In genomic region chr1:165303209-165303608, GRCm38 (mm10) we compare ENCODE assay signal across 13 mouse cellular contexts. TPM values are rescaled to one million over a fixed set of nuclear protein-coding genes. Genes with fewer than 3 reads are reported as not detected.
DNase-seq lines count a peak whose midpoint lies in the region; ATAC-seq and TF ChIP-seq lines count a peak whose summit lies in the region.
"Had no signal": no experiment of that assay in that cellular context is flagged by ENCODE, and none has a peak within 500 bp of the region (broad histone marks: within the 10 kb centered on the region; RNA-seq: fewer than 3 reads in every experiment).

No protein-coding gene starts in this region.

- peaks cover 5% of the 10 kb centered on the region for H3K4me1 ChIP-seq in heart, embryonic 11.5 days (ENCODE audit: control insufficient read depth, insufficient read depth, low read length)
- H3K4me1 ChIP-seq in intestine, embryonic 14.5 days (replicated peaks; ENCODE audit: control insufficient read depth, insufficient read depth, low read length): no peaks in the 10 kb centered on the region
- H3K4me1 ChIP-seq in intestine, postnatal 0 days (replicated peaks; ENCODE audit: control insufficient read depth, insufficient read depth, low read length): no peaks in the 10 kb centered on the region
- H3K4me1 ChIP-seq in lung, embryonic 15.5 days: no peaks in the 10 kb centered on the region
- H3K4me1 ChIP-seq in stomach, embryonic 14.5 days (ENCODE audit: control insufficient read depth, insufficient read depth, low read length): peaks cover 4% of the 10 kb centered on the region; the same call in 1 of the 2 replicates

- 68% methylated on average over 6 of the region's 6 CpGs for WGBS in heart, embryonic 11.5 days (ENCODE audit: insufficient replicate concordance)
- 66% methylated on average over 6 of the region's 6 CpGs for WGBS in intestine, embryonic 14.5 days
- WGBS in intestine, postnatal 0 days: 71% methylated on average over 6 of the region's 6 CpGs
- WGBS in lung, embryonic 15.5 days: 60% methylated on average over 6 of the region's 6 CpGs
- WGBS in stomach, embryonic 14.5 days: 68% methylated on average over 6 of the region's 6 CpGs

- H3K4me2 ChIP-seq in heart, embryonic 11.5 days: no peak overlapping the region
- H3K4me2 ChIP-seq in intestine, embryonic 14.5 days (ENCODE audit: low read length): no peak overlapping the region
- no peak overlapping the region for H3K4me2 ChIP-seq in intestine, postnatal 0 days (replicated peaks; ENCODE audit: low read depth)
- no peak overlapping the region for H3K4me2 ChIP-seq in lung, embryonic 15.5 days
- no peak overlapping the region for H3K4me2 ChIP-seq in stomach, embryonic 14.5 days (replicated peaks; ENCODE audit: low read depth, low read length)
- H3K4me2 ChIP-seq: forebrain, embryonic 15.5 days; midbrain, embryonic 11.5 days had no signal

- H3K4me3 ChIP-seq in heart, embryonic 11.5 days (ENCODE audit: low read depth, low read length): no peak overlapping the region
- no peak overlapping the region for H3K4me3 ChIP-seq in intestine, embryonic 14.5 days (ENCODE audit: low read depth, low read length)
- H3K4me3 ChIP-seq in intestine, postnatal 0 days (ENCODE audit: low read depth, low read length): no peak overlapping the region
- H3K4me3 ChIP-seq in lung, embryonic 15.5 days: no peak overlapping the region
- H3K4me3 ChIP-seq in stomach, embryonic 14.5 days (ENCODE audit: low read depth, low read length): no peak overlapping the region
- H3K4me3 ChIP-seq: forebrain, embryonic 15.5 days; gastrocnemius, adult 2 months had no signal

- no peak for ATAC-seq in heart, embryonic 11.5 days (replicated peaks; ENCODE audit: insufficient number of reproducible peaks, low FRiP score, low TSS enrichment)
- 0 out of 2 replicates have a peak, but pooled peaks have one; percentile 19 for ATAC-seq in intestine, embryonic 14.5 days (replicated peaks; ENCODE audit: low FRiP score, low TSS enrichment, low read depth)
- ATAC-seq in intestine, postnatal 0 days: no peak
- no peak for ATAC-seq in lung, embryonic 15.5 days (ENCODE audit: borderline replicate concordance, extremely low read depth, low FRiP score, low TSS enrichment)
- ATAC-seq in stomach, embryonic 14.5 days (ENCODE audit: insufficient number of reproducible peaks, insufficient read depth, low FRiP score, low read depth): no peak

- H3K9me3 ChIP-seq in heart, embryonic 11.5 days (replicated peaks; ENCODE audit: control insufficient read depth, low read length): no peaks in the 10 kb centered on the region
- no peaks in the 10 kb centered on the region for H3K9me3 ChIP-seq in intestine, embryonic 14.5 days (ENCODE audit: control insufficient read depth, low read length)
- H3K9me3 ChIP-seq in intestine, postnatal 0 days (ENCODE audit: control insufficient read depth): no peaks in the 10 kb centered on the region
- no peaks in the 10 kb centered on the region for H3K9me3 ChIP-seq in lung, embryonic 15.5 days
- H3K9me3 ChIP-seq in stomach, embryonic 14.5 days (ENCODE audit: control insufficient read depth, low read depth, low read length): no peaks in the 10 kb centered on the region
- H3K9me3 ChIP-seq: forebrain, embryonic 15.5 days had no signal

- peak overlapping the region; percentile 62; the same call in 1 of the 2 replicates for H3K27ac ChIP-seq in heart, embryonic 11.5 days (ENCODE audit: low read depth, low read length)
- no peak overlapping the region for H3K27ac ChIP-seq in intestine, embryonic 14.5 days (ENCODE audit: low read depth)
- H3K27ac ChIP-seq in intestine, postnatal 0 days (ENCODE audit: low read depth, low read length): no peak overlapping the region
- peak overlapping the region; percentile 59; the same call in 1 of the 2 replicates for H3K27ac ChIP-seq in lung, embryonic 15.5 days
- H3K27ac ChIP-seq in stomach, embryonic 14.5 days (ENCODE audit: low read length): 0 out of 2 replicates have a peak overlapping the region, but pooled peaks have one; percentile 28
- H3K27ac ChIP-seq: forebrain, embryonic 15.5 days; gastrocnemius, adult 2 months had no signal

- H3K27me3 ChIP-seq in heart, embryonic 11.5 days (ENCODE audit: control insufficient read depth, insufficient read depth, low read length): no peaks in the 10 kb centered on the region
- no peaks in the 10 kb centered on the region for H3K27me3 ChIP-seq in intestine, embryonic 14.5 days (replicated peaks; ENCODE audit: control insufficient read depth, insufficient read depth, low read length)
- H3K27me3 ChIP-seq in intestine, postnatal 0 days (replicated peaks; ENCODE audit: control insufficient read depth, insufficient read depth, low read length): no peaks in the 10 kb centered on the region
- H3K27me3 ChIP-seq in lung, embryonic 15.5 days: no peaks in the 10 kb centered on the region
- H3K27me3 ChIP-seq in stomach, embryonic 14.5 days (ENCODE audit: control insufficient read depth, insufficient read depth, low read length): no peaks in the 10 kb centered on the region
- H3K27me3 ChIP-seq: forebrain, embryonic 15.5 days had no signal

- DNase-seq in heart, adult 18-20 months: no peak
- no peak for DNase-seq in intestine, embryonic 14.5 days (ENCODE audit: low spot score)
- DNase-seq in lung, postnatal 14 days: no peak
- DNase-seq in spleen, adult 18-20 months: no peak
- DNase-seq: gastrocnemius, adult 2 months; liver; thymus, postnatal 14 days had no signal

- H3K9ac ChIP-seq in heart, embryonic 11.5 days (ENCODE audit: low read depth, low read length): no peak overlapping the region
- H3K9ac ChIP-seq in intestine, embryonic 14.5 days (ENCODE audit: low read length): no peak overlapping the region
- H3K9ac ChIP-seq in intestine, postnatal 0 days (ENCODE audit: low read depth, low read length): no peak overlapping the region
- no peak overlapping the region for H3K9ac ChIP-seq in lung, embryonic 15.5 days
- H3K9ac ChIP-seq in stomach, embryonic 14.5 days (replicated peaks; ENCODE audit: low read depth, low read length): no peak overlapping the region
- H3K9ac ChIP-seq: forebrain, embryonic 15.5 days had no signal

- TF ChIP-seq CTCF in intestine, postnatal 0 days (IDR thresholded peaks at IDR 0.05; ENCODE audit: low read depth): no peak

- no peaks in the 10 kb centered on the region for H3K36me3 ChIP-seq in heart, embryonic 11.5 days (ENCODE audit: control insufficient read depth, insufficient read depth, low read length)
- H3K36me3 ChIP-seq in intestine, embryonic 14.5 days (ENCODE audit: control insufficient read depth, insufficient read depth, low read length): peaks cover 19% of the 10 kb centered on the region
- H3K36me3 ChIP-seq in intestine, postnatal 0 days (ENCODE audit: control insufficient read depth, insufficient read depth): no peaks in the 10 kb centered on the region
- H3K36me3 ChIP-seq in lung, embryonic 15.5 days: peaks cover 6% of the 10 kb centered on the region; the same call in 1 of the 2 replicates
- peaks cover 7% of the 10 kb centered on the region for H3K36me3 ChIP-seq in stomach, embryonic 14.5 days (ENCODE audit: control insufficient read depth, insufficient read depth, low read length)

RNA-seq across cellular contexts. Expression of gene Gpr161, which starts 7.6 kb away (rescaled TPM):
- polyA plus RNA-seq in heart, embryonic 11.5 days (2014; fragmentation: Nextera tagmentation; extraction: Ambion mirVana): 0.79 and 1.1 TPM in 2 replicates
- total RNA-seq in heart, adult 18-20 months (2021): 1 to 10 TPM; 1.2 TPM
- 1.6 and 2.1 TPM in 2 replicates for polyA plus RNA-seq in intestine, embryonic 14.5 days (2014; fragmentation: Nextera tagmentation; extraction: Ambion mirVana)
- 0.35 and 0.63 TPM in 2 replicates for polyA plus RNA-seq in intestine, postnatal 0 days (2015; fragmentation: Nextera tagmentation; extraction: Ambion mirVana)
- 0.84 and 0.89 TPM in 2 replicates for polyA plus RNA-seq in lung, embryonic 15.5 days (2015; fragmentation: Nextera tagmentation; extraction: Ambion mirVana)
- 2.5 and 2.6 TPM in 2 replicates for polyA plus RNA-seq in stomach, embryonic 14.5 days (2014; fragmentation: Nextera tagmentation; extraction: Ambion mirVana)

Comparison
In these comparisons a context has a peak if more than half of its experiments do, and no peak if none do; other contexts are left out.
1. H3K27ac ChIP-seq: peak in heart, embryonic 11.5 days (single experiment), lung, embryonic 15.5 days (single experiment) and stomach, embryonic 14.5 days (single experiment); none in intestine, embryonic 14.5 days (single experiment) and intestine, postnatal 0 days (single experiment).